Mouse (Mus musculus): ENCODE results near the gene Gm2696. TPM values are rescaled to one million over a fixed set of nuclear protein-coding genes. Genes with fewer than 3 reads are reported as not detected.

The Gm2696 gene
- not detected in 2 replicates for polyA plus RNA-seq (2015; fragmentation: Nextera tagmentation; extraction: Ambion mirVana)

DNA sequence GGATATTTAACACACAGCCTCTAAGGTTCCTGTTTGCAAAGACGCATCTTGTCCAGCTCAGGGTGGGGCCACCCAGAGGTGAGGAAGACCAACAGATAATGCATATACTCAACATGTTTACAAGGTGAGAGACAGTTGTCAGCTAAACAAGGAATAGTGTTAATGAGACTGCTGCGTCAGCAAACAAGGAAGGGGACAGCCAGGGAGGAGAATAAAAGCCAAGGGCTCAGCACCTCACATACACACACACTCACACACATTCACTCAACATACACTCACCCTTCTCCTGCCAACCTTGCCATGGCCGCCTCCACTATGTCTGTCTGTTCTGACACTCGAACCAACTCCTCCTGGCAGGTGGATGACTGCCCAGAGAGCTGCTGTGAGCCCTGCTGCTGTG lies at the start of gene Gm2696:
Gm2696 (plus strand) TSS at position 301 of the 400 bp plus-strand sequence.

DNA sequence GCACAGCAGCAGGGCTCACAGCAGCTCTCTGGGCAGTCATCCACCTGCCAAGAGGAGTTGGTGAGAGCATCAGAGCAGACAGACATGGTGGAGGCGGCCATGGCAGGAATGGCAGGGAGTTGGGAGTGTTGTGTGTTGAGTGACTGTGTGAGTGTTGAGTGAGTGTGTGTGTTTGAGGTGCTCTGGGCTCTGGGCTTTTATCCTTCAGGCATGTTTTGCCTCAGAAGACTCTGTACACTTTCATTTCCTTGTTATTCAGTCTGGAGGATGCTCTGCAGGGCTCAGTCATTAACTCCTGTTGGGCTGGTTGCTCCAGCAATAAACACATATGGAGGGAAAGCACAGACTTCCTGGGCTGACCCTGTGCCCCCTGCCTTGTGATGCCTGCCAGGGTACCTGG lies 43.3 kb upstream of the Gm2696 start, which contains the start of gene Gm3238:
Gm3238 (minus strand) TSS at position 101 of the 400 bp plus-strand sequence.

DNA sequence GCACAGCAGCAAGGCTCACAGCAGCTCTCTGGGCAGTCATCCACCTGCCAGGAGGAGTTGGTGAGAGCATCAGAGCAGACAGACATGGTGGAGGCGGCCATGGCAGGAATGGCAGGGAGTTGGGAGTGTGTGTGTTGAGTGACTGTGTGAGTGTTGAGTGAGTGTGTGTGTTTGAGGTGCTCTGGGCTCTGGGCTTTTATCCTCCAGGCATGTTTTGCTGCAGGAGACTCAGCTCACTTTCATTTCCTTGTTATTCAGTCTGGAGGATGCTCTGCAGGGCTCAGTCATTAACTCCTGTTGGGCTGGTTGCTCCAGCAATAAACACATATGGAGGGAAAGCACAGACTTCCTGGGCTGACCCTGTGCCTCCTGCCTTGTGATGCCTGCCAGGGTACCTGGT lies 37.6 kb upstream of the Gm2696 start, which contains the start of gene Gm7138:
Gm7138 (minus strand) TSS at position 101 of the 400 bp plus-strand sequence.

DNA sequence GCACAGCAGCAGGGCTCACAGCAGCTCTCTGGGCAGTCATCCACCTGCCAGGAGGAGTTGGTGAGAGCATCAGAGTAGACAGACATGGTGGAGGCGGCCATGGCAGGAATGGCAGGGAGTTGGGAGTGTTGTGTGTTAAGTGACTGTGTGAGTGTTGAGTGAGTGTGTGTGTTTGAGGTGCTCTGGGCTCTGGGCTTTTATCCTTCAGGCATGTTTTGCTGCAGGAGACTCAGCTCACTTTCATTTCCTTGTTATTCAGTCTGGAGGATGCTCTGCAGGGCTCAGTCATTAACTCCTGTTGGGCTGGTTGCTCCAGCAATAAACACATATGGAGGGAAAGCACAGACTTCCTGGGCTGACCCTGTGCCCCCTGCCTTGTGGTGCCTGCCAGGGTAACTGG lies 32.0 kb upstream of the Gm2696 start, which contains the start of gene Gm3250:
Gm3250 (minus strand) TSS at position 101 of the 400 bp plus-strand sequence.

DNA sequence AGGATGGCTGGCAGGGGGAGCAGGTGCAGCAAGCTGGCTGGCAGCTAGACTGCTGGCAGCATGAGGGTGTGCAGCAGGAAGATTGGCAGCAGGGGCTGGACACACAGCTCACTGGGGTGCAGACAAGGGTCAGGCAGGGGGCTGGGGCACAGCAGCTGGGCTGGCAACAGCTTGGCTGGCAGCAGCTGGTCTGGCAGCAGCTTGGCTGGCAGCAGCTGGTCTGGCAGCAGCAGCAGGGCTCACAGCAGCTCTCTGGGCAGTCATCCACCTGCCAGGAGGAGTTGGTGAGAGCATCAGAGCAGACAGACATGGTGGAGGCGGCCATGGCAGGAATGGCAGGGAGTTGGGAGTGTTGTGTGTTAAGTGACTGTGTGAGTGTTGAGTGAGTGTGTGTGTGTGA lies 26.6 kb upstream of the Gm2696 start, which contains the start of gene Gm7137:
Gm7137 (minus strand) TSS at position 325 of the 400 bp plus-strand sequence.

DNA sequence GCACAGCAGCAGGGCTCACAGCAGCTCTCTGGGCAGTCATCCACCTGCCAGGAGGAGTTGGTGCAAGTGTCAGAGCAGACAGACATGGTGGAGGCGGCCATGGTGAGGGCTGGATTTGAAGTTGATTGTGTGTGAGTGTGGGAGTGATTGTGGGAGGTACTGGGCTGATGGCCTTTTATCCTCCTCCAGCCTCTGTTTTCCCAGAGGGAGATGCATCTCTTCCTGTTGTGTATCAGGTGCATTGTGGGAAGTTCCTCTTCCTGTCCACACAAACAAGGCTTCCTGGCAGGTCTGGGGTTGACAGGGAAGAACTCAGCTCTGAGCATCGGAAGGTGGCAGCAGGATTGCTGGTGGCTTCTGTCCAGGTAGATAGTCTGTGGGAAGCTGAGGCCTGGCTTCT lies 19.5 kb upstream of the Gm2696 start, which contains the start of gene Gm9639:
Gm9639 (minus strand) TSS at position 101 of the 400 bp plus-strand sequence.

DNA sequence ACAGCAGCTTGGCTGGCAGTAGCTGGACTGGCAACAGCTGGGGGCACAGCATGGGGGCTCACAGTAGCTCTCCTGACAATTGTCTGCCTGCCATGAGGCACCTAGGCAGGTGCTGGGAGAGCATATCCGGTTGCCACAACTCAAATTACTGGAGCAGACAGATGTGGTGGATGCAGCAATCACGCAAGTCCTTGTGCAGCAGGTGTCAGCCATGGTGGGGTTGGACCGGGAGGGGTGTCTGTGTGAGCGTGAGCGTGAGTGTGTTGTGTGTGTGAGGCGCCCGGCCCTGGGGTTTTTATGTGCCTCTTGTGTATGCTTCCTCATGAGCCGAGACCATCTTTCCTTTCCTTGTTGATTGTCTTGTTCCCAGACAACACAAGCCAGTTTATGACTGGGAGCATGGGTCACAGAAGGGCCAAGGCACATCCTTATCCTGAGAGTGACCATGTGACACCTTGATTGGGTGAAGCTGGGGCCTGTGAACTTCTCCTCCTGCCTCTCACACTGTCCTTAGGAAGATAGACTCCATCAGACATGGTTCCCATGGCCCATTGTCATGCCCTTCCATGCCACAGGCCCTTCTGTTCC lies 15.5 kb upstream of the Gm2696 start, which contains the start of gene Gm19668:
Gm19668 (minus strand) TSS at position 213 of the 588 bp plus-strand sequence.

DNA sequence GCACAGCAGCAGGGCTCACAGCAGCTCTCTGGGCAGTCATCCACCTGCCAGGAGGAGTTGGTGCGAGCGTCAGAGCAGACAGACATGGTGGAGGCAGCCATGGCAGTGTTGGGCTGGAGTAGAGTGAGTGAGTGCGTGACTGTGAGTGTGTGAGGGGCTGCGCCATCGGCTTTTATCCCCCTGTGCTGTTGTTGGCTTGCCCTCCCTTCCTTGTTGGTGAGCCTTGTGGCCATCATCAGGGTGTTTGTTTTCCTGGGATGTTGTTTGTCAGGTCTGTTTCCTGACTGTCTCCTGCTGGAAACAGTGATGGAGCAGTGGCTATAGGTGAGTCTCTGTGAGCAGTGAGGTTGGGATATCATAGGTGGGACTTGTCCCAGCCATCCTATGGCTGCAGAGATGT lies 2.7 kb upstream of the Gm2696 start, which contains the start of gene Gm9507:
Gm9507 (minus strand) TSS at position 101 of the 400 bp plus-strand sequence.

DNA sequence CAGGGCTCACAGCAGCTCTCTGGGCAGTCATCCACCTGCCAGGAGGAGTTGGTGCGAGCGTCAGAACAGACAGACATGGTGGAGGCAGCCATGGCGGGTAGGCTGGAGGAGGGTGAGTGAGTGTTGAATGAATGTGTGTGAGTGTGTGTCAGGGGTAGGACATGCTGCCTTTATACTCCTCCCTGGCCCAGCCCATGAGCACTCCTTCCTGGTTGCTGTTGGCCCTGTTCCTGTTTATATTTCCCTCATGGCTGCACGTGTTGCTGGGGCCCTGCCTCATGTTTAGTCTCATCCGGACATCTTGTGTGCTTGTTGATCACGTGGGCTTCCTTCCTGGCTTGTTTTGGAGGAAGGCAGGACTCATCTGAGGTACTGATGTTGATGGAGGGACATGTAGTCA lies 12.5 kb downstream of the Gm2696 start, which contains the start of gene Krtap10-4:
Krtap10-4 (minus strand) TSS at position 145 of the 400 bp plus-strand sequence.

DNA sequence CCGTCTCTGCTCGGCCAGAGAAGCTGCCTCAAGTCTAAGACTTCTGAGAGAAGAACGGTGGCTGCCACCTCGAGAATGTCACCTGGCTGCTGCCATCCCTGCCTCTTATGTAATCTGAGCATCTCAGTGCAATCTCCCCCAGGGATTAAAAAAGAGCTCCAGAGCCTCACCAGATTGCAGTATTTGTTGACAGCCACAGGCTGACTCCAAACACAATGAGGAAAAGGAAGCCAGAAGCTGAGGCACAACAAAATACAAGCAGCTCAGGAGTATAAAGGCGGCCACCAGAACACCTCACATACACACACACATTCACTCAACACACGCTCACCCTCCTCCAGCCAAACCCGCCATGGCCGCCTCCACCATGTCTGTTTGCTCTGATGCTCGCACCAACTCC lies 21.2 kb downstream of the Gm2696 start, which contains the start of gene Krtap10-10:
Krtap10-10 (plus strand) TSS at position 301 of the 400 bp plus-strand sequence.

DNA sequence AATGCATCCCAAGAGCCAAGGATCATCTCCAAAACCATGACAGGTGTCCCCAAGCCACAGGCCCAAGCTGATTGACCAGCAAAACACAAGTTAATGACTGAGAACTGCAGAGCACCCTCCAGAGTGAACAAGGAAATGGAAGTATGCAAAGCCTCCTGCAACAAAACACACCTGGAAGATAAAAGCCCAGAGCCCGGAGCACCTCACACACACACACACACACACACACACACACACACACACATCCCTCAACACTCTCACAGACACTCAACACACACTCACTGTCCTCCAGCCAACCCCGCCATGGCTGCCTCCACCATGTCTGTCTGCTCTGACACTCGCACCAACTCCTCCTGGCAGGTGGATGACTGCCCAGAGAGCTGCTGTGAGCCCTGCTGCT lies 32.0 kb downstream of the Gm2696 start, which contains the start of gene Gm36176:
Gm36176 (plus strand) TSS at position 301 of the 400 bp plus-strand sequence.

DNA sequence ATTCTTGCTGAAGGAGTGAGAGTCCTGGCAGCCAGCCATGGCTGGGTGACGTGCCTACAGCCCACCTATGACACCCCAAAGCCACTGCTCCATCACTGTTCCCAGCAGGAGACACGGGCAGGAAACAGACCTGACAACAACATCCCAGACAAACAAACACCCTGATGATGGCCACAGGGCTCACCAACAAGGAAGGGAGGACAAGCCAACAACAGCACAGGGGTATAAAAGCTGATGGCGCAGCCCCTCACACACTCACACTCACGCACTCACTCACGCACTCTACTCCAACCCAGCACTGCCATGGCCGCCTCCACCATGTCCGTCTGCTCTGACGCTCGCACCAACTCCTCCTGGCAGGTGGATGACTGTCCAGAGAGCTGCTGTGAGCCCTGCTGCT lies 38.1 kb downstream of the Gm2696 start, which contains the start of gene Gm10318:
Gm10318 (plus strand) TSS at position 301 of the 400 bp plus-strand sequence.

DNA sequence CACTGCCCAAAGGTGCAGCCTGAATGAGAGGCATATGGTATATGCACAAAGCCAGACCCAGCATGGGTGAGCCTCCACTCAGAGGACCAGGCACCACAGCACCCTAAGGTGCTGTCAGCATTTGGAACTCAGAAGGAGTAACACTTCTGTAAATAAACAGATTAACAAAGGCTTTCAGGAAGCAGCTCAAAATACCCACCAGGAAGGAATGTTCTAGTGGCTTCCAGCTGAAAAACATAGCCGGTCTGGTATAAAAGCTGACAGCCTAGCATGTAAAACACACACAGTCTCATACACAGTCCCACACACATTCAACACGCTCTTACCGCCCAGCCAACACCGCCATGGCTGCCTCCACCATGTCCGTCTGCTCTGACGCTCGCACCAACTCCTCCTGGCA lies 47.2 kb downstream of the Gm2696 start, which contains the start of gene Gm3285:
Gm3285 (plus strand) TSS at position 301 of the 400 bp plus-strand sequence.

Other genes starting within 250 kb of the Gm2696 start
- gene Pttg1ip, start 233.0 kb upstream of the Gm2696 start, polyA plus RNA-seq (2015; fragmentation: Nextera tagmentation; extraction: Ambion mirVana) = 71.1 and 81.7 TPM in 2 replicates
- gene Sumo3, start 208.6 kb upstream of the Gm2696 start, polyA plus RNA-seq (2015; fragmentation: Nextera tagmentation; extraction: Ambion mirVana) = 163 and 182 TPM in 2 replicates
- 5.2 and 12.6 TPM in 2 replicates for gene Gm49325, start 208.5 kb upstream of the Gm2696 start, polyA plus RNA-seq (2015; fragmentation: Nextera tagmentation; extraction: Ambion mirVana)
- 41.2 and 42.6 TPM in 2 replicates for gene Ube2g2, start 192.4 kb upstream of the Gm2696 start, polyA plus RNA-seq (2015; fragmentation: Nextera tagmentation; extraction: Ambion mirVana)
- gene Tspear, start 128.1 kb upstream of the Gm2696 start, polyA plus RNA-seq (2015; fragmentation: Nextera tagmentation; extraction: Ambion mirVana) = 0.10 TPM in 1 of 2 replicates, not detected in the other
- not detected in 2 replicates for gene Gm19402, start 123.9 kb upstream of the Gm2696 start, polyA plus RNA-seq (2015; fragmentation: Nextera tagmentation; extraction: Ambion mirVana)
- gene Gm9508, start 117.4 kb upstream of the Gm2696 start, polyA plus RNA-seq (2015; fragmentation: Nextera tagmentation; extraction: Ambion mirVana) = not detected in 2 replicates
- gene Gm10272, start 108.1 kb upstream of the Gm2696 start, polyA plus RNA-seq (2015; fragmentation: Nextera tagmentation; extraction: Ambion mirVana) = not detected in 2 replicates
- not detected in 2 replicates for gene Gm10024, start 103.2 kb upstream of the Gm2696 start, polyA plus RNA-seq (2015; fragmentation: Nextera tagmentation; extraction: Ambion mirVana)
- not detected in 2 replicates for gene Gm10142, start 98.9 kb upstream of the Gm2696 start, polyA plus RNA-seq (2015; fragmentation: Nextera tagmentation; extraction: Ambion mirVana)
- gene Krtap12-1, start 94.1 kb upstream of the Gm2696 start, polyA plus RNA-seq (2015; fragmentation: Nextera tagmentation; extraction: Ambion mirVana) = not detected in 2 replicates
- gene Gm10100, start 88.2 kb upstream of the Gm2696 start, polyA plus RNA-seq (2015; fragmentation: Nextera tagmentation; extraction: Ambion mirVana) = not detected in 2 replicates
- not detected in 2 replicates for gene Gm18596, start 72.0 kb upstream of the Gm2696 start, polyA plus RNA-seq (2015; fragmentation: Nextera tagmentation; extraction: Ambion mirVana)
- gene Gm9736, start 63.3 kb upstream of the Gm2696 start, polyA plus RNA-seq (2015; fragmentation: Nextera tagmentation; extraction: Ambion mirVana) = not detected in 2 replicates
- not detected in 2 replicates for gene Gm3233, start 55.0 kb upstream of the Gm2696 start, polyA plus RNA-seq (2015; fragmentation: Nextera tagmentation; extraction: Ambion mirVana)
- not detected in 2 replicates for gene Gm3238, start 43.4 kb upstream of the Gm2696 start, polyA plus RNA-seq (2015; fragmentation: Nextera tagmentation; extraction: Ambion mirVana)
- not detected in 2 replicates for gene Gm7138, start 37.7 kb upstream of the Gm2696 start, polyA plus RNA-seq (2015; fragmentation: Nextera tagmentation; extraction: Ambion mirVana)
- not detected in 2 replicates for gene Gm3250, start 32.1 kb upstream of the Gm2696 start, polyA plus RNA-seq (2015; fragmentation: Nextera tagmentation; extraction: Ambion mirVana)
- gene Gm7137, start 26.5 kb upstream of the Gm2696 start, polyA plus RNA-seq (2015; fragmentation: Nextera tagmentation; extraction: Ambion mirVana) = not detected in 2 replicates
- not detected in 2 replicates for gene Gm9639, start 19.6 kb upstream of the Gm2696 start, polyA plus RNA-seq (2015; fragmentation: Nextera tagmentation; extraction: Ambion mirVana)
- not detected in 2 replicates for gene Gm19668, start 15.5 kb upstream of the Gm2696 start, polyA plus RNA-seq (2015; fragmentation: Nextera tagmentation; extraction: Ambion mirVana)
- gene Gm9507, start 2.8 kb upstream of the Gm2696 start, polyA plus RNA-seq (2015; fragmentation: Nextera tagmentation; extraction: Ambion mirVana) = not detected in 2 replicates
- not detected in 2 replicates for gene Krtap10-4, start 12.4 kb downstream of the Gm2696 start, polyA plus RNA-seq (2015; fragmentation: Nextera tagmentation; extraction: Ambion mirVana)
- not detected in 2 replicates for gene Krtap10-10, start 21.3 kb downstream of the Gm2696 start, polyA plus RNA-seq (2015; fragmentation: Nextera tagmentation; extraction: Ambion mirVana)
- gene Gm36176, start 32.1 kb downstream of the Gm2696 start, polyA plus RNA-seq (2015; fragmentation: Nextera tagmentation; extraction: Ambion mirVana) = not detected in 2 replicates
- gene Gm10318, start 38.2 kb downstream of the Gm2696 start, polyA plus RNA-seq (2015; fragmentation: Nextera tagmentation; extraction: Ambion mirVana) = not detected in 2 replicates
- not detected in 2 replicates for gene Gm3285, start 47.3 kb downstream of the Gm2696 start, polyA plus RNA-seq (2015; fragmentation: Nextera tagmentation; extraction: Ambion mirVana)
- gene Lrrc3, start 87.9 kb downstream of the Gm2696 start, polyA plus RNA-seq (2015; fragmentation: Nextera tagmentation; extraction: Ambion mirVana) = 0.45 and 0.57 TPM in 2 replicates
- gene Trpm2, start 155.9 kb downstream of the Gm2696 start, polyA plus RNA-seq (2015; fragmentation: Nextera tagmentation; extraction: Ambion mirVana) = 7.4 and 8.4 TPM in 2 replicates
- gene 1810043G02Rik, start 163.8 kb downstream of the Gm2696 start, polyA plus RNA-seq (2015; fragmentation: Nextera tagmentation; extraction: Ambion mirVana) = 7.3 and 8.6 TPM in 2 replicates
- 39.6 and 40.7 TPM in 2 replicates for gene Pfkl, start 195.4 kb downstream of the Gm2696 start, polyA plus RNA-seq (2015; fragmentation: Nextera tagmentation; extraction: Ambion mirVana)
- gene Dnmt3l, start 227.3 kb downstream of the Gm2696 start, polyA plus RNA-seq (2015; fragmentation: Nextera tagmentation; extraction: Ambion mirVana) = 0.50 and 0.57 TPM in 2 replicates
- gene Aire, start 228.9 kb downstream of the Gm2696 start, polyA plus RNA-seq (2015; fragmentation: Nextera tagmentation; extraction: Ambion mirVana) = 0.07 TPM in 1 of 2 replicates, not detected in the other